Mouse (Mus musculus): ENCODE measurements around the gene Zfp958.
"Not testable (repeated sequence)": the region's sequence is repeated elsewhere in the genome, so short reads cannot be mapped to it uniquely, and the experiment has no call there.

The Zfp958 gene

GRCm38 (mm10) chr8:4612932-4613853 lies at the start of gene Zfp958:
Zfp958 (plus strand) TSS chr8:4613167.
- DNase-seq (ENCODE audit: low spot score) = peak; percentile 60

- no peak for DNase-seq (ENCODE audit: low spot score)
Measured at GRCm38 (mm10) chr8:4581986-4582385, 31.0 kb upstream of the Zfp958 start.

- DNase-seq (ENCODE audit: low spot score) = no peak
Measured at GRCm38 (mm10) chr8:4582754-4583178, 30.2 kb upstream of the Zfp958 start.

- DNase-seq (ENCODE audit: low spot score) = no peak
Measured at GRCm38 (mm10) chr8:4584660-4585059, 28.3 kb upstream of the Zfp958 start.

GRCm38 (mm10) chr8:4586356-4586755 lies 26.6 kb upstream of the Zfp958 start:
- DNase-seq (ENCODE audit: low spot score) = no peak

- DNase-seq (ENCODE audit: low spot score) = no peak
Measured at GRCm38 (mm10) chr8:4588165-4589000, 24.6 kb upstream of the Zfp958 start.

GRCm38 (mm10) chr8:4608896-4609295 lies 4.1 kb upstream of the Zfp958 start:
- DNase-seq (ENCODE audit: low spot score) = no peak

GRCm38 (mm10) chr8:4611626-4612175 lies 1.3 kb upstream of the Zfp958 start:
- DNase-seq (ENCODE audit: low spot score) = not testable (repeated sequence)

- no peak for DNase-seq (ENCODE audit: low spot score)
Measured at GRCm38 (mm10) chr8:4627349-4627748, 14.4 kb downstream of the Zfp958 start.

- no peak for DNase-seq (ENCODE audit: low spot score)
Measured at GRCm38 (mm10) chr8:4637071-4637470, 24.1 kb downstream of the Zfp958 start.

GRCm38 (mm10) chr8:4642974-4643373 lies 30.0 kb downstream of the Zfp958 start:
- not testable (repeated sequence) for DNase-seq (ENCODE audit: low spot score)

- no peak for DNase-seq (ENCODE audit: low spot score)
Measured at GRCm38 (mm10) chr8:4656536-4656935, 43.6 kb downstream of the Zfp958 start.

- no peak for DNase-seq (ENCODE audit: low spot score)
Measured at GRCm38 (mm10) chr8:4675191-4676003, 62.4 kb downstream of the Zfp958 start.

- DNase-seq (ENCODE audit: low spot score) = no peak
Measured at GRCm38 (mm10) chr8:4676586-4676985, 63.6 kb downstream of the Zfp958 start.

- peak; percentile 90 for DNase-seq (ENCODE audit: low spot score)
Measured at GRCm38 (mm10) chr8:4677265-4678217, 64.6 kb downstream of the Zfp958 start.

GRCm38 (mm10) chr8:4678218-4678907 lies 65.4 kb downstream of the Zfp958 start:
- peak; percentile 56 for DNase-seq (ENCODE audit: low spot score)

- DNase-seq (ENCODE audit: low spot score) = no peak
Measured at GRCm38 (mm10) chr8:4678908-4679545, 66.1 kb downstream of the Zfp958 start.

GRCm38 (mm10) chr8:4679796-4680195 lies 66.8 kb downstream of the Zfp958 start:
- DNase-seq (ENCODE audit: low spot score) = no peak
